Mouse (Mus musculus): ENCODE data around the gene Gm42957. TPM values are rescaled to one million over a fixed set of nuclear protein-coding genes. Genes with fewer than 3 reads are reported as not detected.

Gene Gm42957
- polyA plus RNA-seq, 1 experiment from 2014 or later = 0.10 TPM

DNA sequence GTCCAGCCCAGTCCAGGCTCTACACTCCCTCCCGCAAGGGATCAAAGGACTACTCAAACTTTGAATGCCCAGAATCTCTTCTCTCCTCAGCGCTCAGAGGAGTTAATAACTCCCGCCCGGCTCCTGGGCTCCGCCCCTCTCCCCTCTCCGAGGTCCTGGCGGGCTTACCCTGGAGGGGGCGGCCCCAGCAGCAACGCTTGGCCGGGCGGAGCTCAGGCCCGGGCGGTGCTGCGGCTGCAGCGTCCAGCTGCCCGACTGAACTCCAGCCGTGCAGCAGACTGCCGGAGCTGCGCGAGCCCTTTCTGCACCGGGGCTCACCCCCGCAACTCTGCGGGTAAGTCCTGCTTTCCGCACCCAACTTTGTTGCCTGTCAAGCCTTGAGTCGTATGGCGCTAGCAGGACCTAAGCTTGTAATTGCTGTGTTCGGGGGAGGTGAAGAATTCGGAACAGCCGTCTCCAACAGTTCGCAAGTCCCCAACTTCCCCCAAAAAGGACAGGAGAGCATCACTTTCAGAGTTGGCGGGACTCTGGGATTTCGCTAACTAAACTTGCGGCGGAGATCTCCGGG lies 61.0 kb downstream of the Gm42957 start, which contains the start of gene Pias3:
Gene Pias3 (plus strand): TSS at position 187 of the 568 bp plus-strand sequence.
- Histone ChIP-seq H3K4me1 (replicated peaks) (peaks cover 28% of the 10 kb centered on the region), H3K36me3 (peaks cover 17% of the 10 kb centered on the region), H3K9me3 (replicated peaks) (no peaks in the 10 kb centered on the region), H3K27me3 (no peaks in the 10 kb centered on the region), H3K9ac (peak within 1 kb of the TSS; percentile 80), H3K4me3 (peak within 1 kb of the TSS; percentile 78), H3K27ac (peak within 1 kb of the TSS; percentile 94), H3K4me2 (peak within 1 kb of the TSS; percentile 84)
- ATAC-seq (replicated peaks; ENCODE audit: insufficient number of reproducible peaks, insufficient read depth, low FRiP score, low read depth) = peak; percentile 87
- WGBS = 0% methylated on average over 35 of the region's 35 CpGs

GRCm38 (mm10) chr3:96696766-96697732 lies 61.8 kb downstream of the Gm42957 start:
- peak overlapping the region; percentile 80 for H3K9ac ChIP-seq
- peak; percentile 95 for ATAC-seq (replicated peaks; ENCODE audit: insufficient number of reproducible peaks, insufficient read depth, low FRiP score, low read depth)
- no peaks in the 10 kb centered on the region for H3K27me3 ChIP-seq
- under 1% methylated on average over 74 of the region's 85 CpGs for WGBS
- H3K9me3 ChIP-seq (replicated peaks) = no peaks in the 10 kb centered on the region
- peak overlapping the region; percentile 94 for H3K27ac ChIP-seq
- peak overlapping the region; percentile 84 for H3K4me2 ChIP-seq
- H3K4me3 ChIP-seq = peak overlapping the region; percentile 78
- H3K36me3 ChIP-seq = peaks cover 25% of the 10 kb centered on the region
- peaks cover 28% of the 10 kb centered on the region for H3K4me1 ChIP-seq (replicated peaks)

DNA sequence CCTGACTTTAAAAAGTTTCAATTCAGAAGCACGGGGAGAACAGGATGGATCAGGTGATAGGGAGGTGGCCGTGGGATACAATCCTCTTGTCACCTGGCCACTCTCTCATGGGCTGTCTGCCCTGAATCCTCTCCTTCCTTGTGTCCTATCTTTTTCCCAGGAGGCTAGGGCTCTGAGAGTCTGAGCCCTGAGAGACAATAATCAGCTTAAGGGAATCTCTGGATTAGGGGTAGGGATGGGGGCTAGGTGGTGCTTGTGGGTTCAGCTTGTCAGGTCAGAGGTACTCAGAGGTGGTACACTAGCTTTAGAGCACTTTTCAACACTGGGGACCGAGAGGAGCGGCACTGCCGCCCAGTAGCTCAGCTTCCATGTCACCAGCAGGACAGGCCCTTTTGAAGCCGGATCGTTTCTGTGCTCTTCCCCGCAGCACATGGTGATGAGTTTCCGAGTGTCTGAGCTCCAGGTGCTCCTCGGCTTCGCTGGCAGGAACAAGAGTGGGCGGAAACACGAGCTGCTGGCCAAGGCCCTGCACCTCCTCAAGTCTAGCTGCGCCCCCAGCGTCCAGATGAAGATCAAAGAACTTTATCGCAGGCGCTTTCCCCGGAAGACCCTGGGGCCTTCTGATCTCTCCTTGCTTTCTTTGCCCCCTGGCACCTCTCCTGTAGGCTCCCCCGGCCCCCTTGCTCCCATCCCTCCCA lies 63.9 kb downstream of the Gm42957 start:
- H3K27me3 ChIP-seq = no peaks in the 10 kb centered on the region
- H3K27ac ChIP-seq = no peak overlapping the region
- H3K4me3 ChIP-seq = no peak overlapping the region
- H3K4me2 ChIP-seq = no peak overlapping the region
- no peak for ATAC-seq (replicated peaks; ENCODE audit: insufficient number of reproducible peaks, insufficient read depth, low FRiP score, low read depth)
- no peaks in the 10 kb centered on the region for H3K9me3 ChIP-seq (replicated peaks)
- no peak overlapping the region for H3K9ac ChIP-seq
- WGBS = 50% methylated on average over 19 of the region's 19 CpGs
- peaks cover 41% of the 10 kb centered on the region for H3K36me3 ChIP-seq
- H3K4me1 ChIP-seq (replicated peaks) = peaks cover 25% of the 10 kb centered on the region

DNA sequence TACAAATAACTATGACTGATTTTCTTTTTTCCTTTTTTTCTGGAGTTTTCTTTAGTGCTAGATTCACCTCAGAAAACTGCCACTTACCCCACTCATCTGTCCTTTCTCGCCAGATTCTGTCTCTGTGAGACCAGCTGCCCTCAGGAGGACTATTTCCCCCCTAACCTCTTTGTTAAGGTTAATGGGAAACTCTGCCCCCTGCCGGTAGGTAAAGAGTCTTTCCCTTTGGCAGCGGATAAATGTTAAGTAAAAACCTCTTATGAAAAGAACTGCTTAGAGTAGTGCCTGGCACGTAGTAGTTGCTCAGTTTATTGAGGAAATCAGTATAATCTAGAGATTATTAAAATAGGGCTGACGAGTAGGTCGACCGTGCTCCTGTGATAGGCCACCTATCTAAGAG lies 65.1 kb downstream of the Gm42957 start:
- Histone ChIP-seq H3K9ac (no peak overlapping the region), H3K4me3 (no peak overlapping the region), H3K27ac (no peak overlapping the region), H3K27me3 (no peaks in the 10 kb centered on the region), H3K36me3 (peaks cover 53% of the 10 kb centered on the region), H3K9me3 (replicated peaks) (no peaks in the 10 kb centered on the region), H3K4me1 (replicated peaks) (peaks cover 17% of the 10 kb centered on the region), H3K4me2 (no peak overlapping the region)
- 56% methylated on average over 7 of the region's 7 CpGs for WGBS
- ATAC-seq (replicated peaks; ENCODE audit: insufficient number of reproducible peaks, insufficient read depth, low FRiP score, low read depth) = no peak

GRCm38 (mm10) chr3:96701003-96701402 lies 65.7 kb downstream of the Gm42957 start:
- H3K36me3 ChIP-seq = peaks cover 55% of the 10 kb centered on the region
- H3K4me2 ChIP-seq = no peak overlapping the region
- no peak overlapping the region for H3K9ac ChIP-seq
- no peak for ATAC-seq (replicated peaks; ENCODE audit: insufficient number of reproducible peaks, insufficient read depth, low FRiP score, low read depth)
- H3K27me3 ChIP-seq = no peaks in the 10 kb centered on the region
- peaks cover 11% of the 10 kb centered on the region for H3K4me1 ChIP-seq (replicated peaks)
- H3K27ac ChIP-seq = no peak overlapping the region
- no peaks in the 10 kb centered on the region for H3K9me3 ChIP-seq (replicated peaks)
- no peak overlapping the region for H3K4me3 ChIP-seq
- 83% methylated on average over 4 of the region's 4 CpGs for WGBS

Other genes with a start within 250 kb of the Gm42957 start
- 0.53 and 1.0 TPM in 2 replicates for gene BC107364, start 183.2 kb upstream of the Gm42957 start, polyA plus RNA-seq (2015; fragmentation: Nextera tagmentation; extraction: Ambion mirVana)
- 7.9 and 8.0 TPM in 2 replicates for gene Hfe2, start 110.3 kb upstream of the Gm42957 start, polyA plus RNA-seq (2015; fragmentation: Nextera tagmentation; extraction: Ambion mirVana)
- 206 and 208 TPM in 2 replicates for gene Txnip, start 77.5 kb upstream of the Gm42957 start, polyA plus RNA-seq (2015; fragmentation: Nextera tagmentation; extraction: Ambion mirVana)
- 1.3 and 1.6 TPM in 2 replicates for gene Gm16253, start 58.5 kb upstream of the Gm42957 start, polyA plus RNA-seq (2015; fragmentation: Nextera tagmentation; extraction: Ambion mirVana)
- gene Polr3gl, start 41.3 kb upstream of the Gm42957 start, polyA plus RNA-seq (2015; fragmentation: Nextera tagmentation; extraction: Ambion mirVana) = 34.8 and 38.3 TPM in 2 replicates
- 6.7 TPM in 2 replicates for gene Ankrd34a, start 38.8 kb upstream of the Gm42957 start, polyA plus RNA-seq (2015; fragmentation: Nextera tagmentation; extraction: Ambion mirVana)
- gene Lix1l, start 34.3 kb upstream of the Gm42957 start, polyA plus RNA-seq (2015; fragmentation: Nextera tagmentation; extraction: Ambion mirVana) = 5.3 and 5.5 TPM in 2 replicates
- gene Rbm8a, start 5.5 kb upstream of the Gm42957 start, polyA plus RNA-seq (2015; fragmentation: Nextera tagmentation; extraction: Ambion mirVana) = 73.9 and 78.7 TPM in 2 replicates
- gene Pex11b, start 98 bp upstream of the Gm42957 start, polyA plus RNA-seq (2015; fragmentation: Nextera tagmentation; extraction: Ambion mirVana) = 35.5 and 37.6 TPM in 2 replicates
- gene Itga10, start 10.1 kb downstream of the Gm42957 start, polyA plus RNA-seq (2015; fragmentation: Nextera tagmentation; extraction: Ambion mirVana) = 1.00 and 1.2 TPM in 2 replicates
- gene Ankrd35, start 34.7 kb downstream of the Gm42957 start, polyA plus RNA-seq (2015; fragmentation: Nextera tagmentation; extraction: Ambion mirVana) = 0.31 and 0.56 TPM in 2 replicates
- 33.2 and 43.7 TPM in 2 replicates for gene Pias3, start 60.9 kb downstream of the Gm42957 start, polyA plus RNA-seq (2015; fragmentation: Nextera tagmentation; extraction: Ambion mirVana)
- 6.6 and 7.0 TPM in 2 replicates for gene Nudt17, start 73.1 kb downstream of the Gm42957 start, polyA plus RNA-seq (2015; fragmentation: Nextera tagmentation; extraction: Ambion mirVana)
- 23.6 and 28.6 TPM in 2 replicates for gene Polr3c, start 92.2 kb downstream of the Gm42957 start, polyA plus RNA-seq (2015; fragmentation: Nextera tagmentation; extraction: Ambion mirVana)
- 33.4 and 40.5 TPM in 2 replicates for gene Rnf115, start 92.2 kb downstream of the Gm42957 start, polyA plus RNA-seq (2015; fragmentation: Nextera tagmentation; extraction: Ambion mirVana)
- 0.38 TPM in 1 of 2 replicates, not detected in the other for gene Pdzk1, start 193.8 kb downstream of the Gm42957 start, polyA plus RNA-seq (2015; fragmentation: Nextera tagmentation; extraction: Ambion mirVana)
- 0.60 and 4.0 TPM in 2 replicates for gene Cd160, start 193.9 kb downstream of the Gm42957 start, polyA plus RNA-seq (2015; fragmentation: Nextera tagmentation; extraction: Ambion mirVana)

All from heart, embryonic 15.5 days (tissue).